Mouse (Mus musculus): ENCODE results near the gene Ubald1. TPM values are rescaled to one million over a fixed set of nuclear protein-coding genes. Genes with fewer than 3 reads are reported as not detected.
A peak's percentile ranks its signal among the peaks of the same experiment; 100 is the strongest.

Ubald1 gene
- total RNA-seq, 2 experiments from 2014 or later, result 68.9 to 74.7 TPM

DNA sequence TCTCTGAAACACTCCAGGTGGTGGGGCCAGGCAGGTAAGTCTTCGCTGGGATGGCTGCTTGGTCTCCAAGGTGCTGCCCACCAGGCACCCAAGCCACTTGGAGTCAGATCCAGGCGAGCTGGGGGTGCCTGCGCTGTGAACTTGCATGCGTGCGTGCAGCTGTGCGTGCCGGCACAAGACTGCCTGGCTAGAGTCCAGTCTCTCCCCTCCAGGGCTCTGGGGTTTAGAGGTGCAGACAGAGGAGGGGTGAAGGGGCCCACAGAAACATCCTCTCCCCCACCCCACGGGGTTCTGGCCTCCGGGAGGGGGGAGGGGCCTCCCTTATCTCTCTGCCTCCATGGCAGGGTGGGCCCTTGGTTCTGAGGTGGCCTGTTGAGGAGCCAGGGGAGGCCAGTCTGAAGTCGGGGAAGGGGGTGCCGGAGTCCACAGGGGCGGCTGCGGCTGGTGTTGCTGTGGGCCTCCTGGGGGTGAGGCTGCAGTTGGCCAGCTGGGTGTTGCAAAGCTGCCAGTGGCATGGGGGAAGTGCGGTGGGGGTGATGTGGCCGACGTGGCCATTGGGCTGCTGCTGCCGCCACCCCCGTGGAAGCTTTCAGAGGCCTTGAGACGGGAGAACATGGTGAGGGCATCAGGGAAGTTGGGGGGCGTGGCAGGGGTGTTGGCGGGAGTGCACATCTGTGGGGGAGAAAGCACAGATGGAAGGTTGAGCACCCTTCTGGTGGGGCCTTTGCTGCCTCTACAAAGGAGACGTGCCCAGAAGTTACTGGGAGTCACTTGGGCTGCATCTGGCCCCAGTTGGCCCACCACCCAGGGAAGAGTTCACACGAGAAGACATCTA is 4.7 kb downstream of the Ubald1 start:
- DNase-seq (ENCODE audit: low spot score in 2 of 2), result no peak

DNA sequence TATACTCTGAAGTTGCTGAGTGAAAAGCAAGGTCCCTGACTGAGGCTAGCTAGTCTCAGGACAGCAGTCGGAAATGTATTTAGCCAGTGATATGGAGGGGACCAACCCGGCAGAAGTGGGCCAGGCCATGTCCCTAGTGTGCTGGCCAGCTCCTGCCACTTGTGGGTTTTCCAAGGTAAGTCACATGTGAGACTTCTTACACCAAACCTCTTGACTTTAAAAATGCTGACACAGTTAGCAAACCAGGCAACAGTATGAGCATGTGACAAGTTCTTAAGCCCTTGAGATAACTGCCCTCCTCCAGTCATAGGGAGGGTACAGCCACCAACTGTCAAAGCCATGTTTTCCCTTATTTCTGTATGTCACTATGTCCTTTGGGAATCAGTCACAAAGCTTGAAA is 8.2 kb downstream of the Ubald1 start:
- DNase-seq (ENCODE audit: low spot score in 2 of 2), result no peak

GRCm38 (mm10) chr16:4870490-4870889 is 9.6 kb downstream of the Ubald1 start:
- no peak for DNase-seq (ENCODE audit: low spot score in 2 of 2)

GRCm38 (mm10) chr16:4866101-4866695 is 13.9 kb downstream of the Ubald1 start:
- DNase-seq (ENCODE audit: low spot score in 2 of 2), result no peak

GRCm38 (mm10) chr16:4863742-4864141 is 16.4 kb downstream of the Ubald1 start:
- DNase-seq (ENCODE audit: low spot score in 2 of 2), result no peak

GRCm38 (mm10) chr16:4862863-4863483 is 17.1 kb downstream of the Ubald1 start:
- peak; percentile 68 to 76 for DNase-seq (ENCODE audit: low spot score in 2 of 2)

- DNase-seq (ENCODE audit: low spot score in 2 of 2), result no peak
Measured at GRCm38 (mm10) chr16:4861392-4861791, 18.7 kb downstream of the Ubald1 start.

GRCm38 (mm10) chr16:4855046-4855650 is 25.0 kb downstream of the Ubald1 start:
- no peak for DNase-seq (ENCODE audit: low spot score in 2 of 2)

DNA sequence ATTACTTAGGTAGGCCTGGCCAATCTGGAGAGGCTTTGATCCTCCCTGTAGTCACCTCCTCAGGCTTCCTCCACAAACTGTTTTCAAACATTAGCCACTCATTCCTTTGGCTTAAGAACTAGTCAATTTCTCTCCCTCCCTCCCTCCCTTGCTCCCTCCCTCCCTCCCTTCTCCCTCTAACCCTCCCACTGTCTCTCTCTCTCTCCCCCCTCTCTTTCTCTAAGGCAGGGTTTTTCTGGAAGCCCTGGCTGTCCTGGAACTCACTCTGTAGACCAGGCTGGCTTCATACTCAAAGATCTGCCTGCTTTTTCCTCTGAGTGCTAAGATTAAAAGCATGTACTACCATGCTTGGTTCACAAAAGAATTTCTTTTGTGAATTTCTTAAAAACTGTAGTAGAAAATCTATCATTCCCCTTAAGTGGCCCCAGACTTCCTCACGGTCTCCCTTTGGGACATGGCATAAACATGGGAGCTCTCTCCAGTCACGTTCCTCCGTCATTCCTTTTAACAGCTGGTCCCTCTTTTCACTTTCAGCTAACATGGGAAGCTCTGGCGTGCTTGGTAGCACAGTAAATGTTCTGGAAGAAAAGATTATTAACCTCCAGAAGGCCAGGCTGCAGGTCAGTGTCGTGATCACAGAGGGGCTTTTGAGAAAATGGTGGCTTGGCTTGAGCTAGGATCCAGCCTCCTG is 29.0 kb downstream of the Ubald1 start:
- no peak for DNase-seq (ENCODE audit: low spot score in 2 of 2)

- no peak for DNase-seq (ENCODE audit: low spot score in 2 of 2)
Measured at GRCm38 (mm10) chr16:4850361-4850760, 29.8 kb downstream of the Ubald1 start.

DNA sequence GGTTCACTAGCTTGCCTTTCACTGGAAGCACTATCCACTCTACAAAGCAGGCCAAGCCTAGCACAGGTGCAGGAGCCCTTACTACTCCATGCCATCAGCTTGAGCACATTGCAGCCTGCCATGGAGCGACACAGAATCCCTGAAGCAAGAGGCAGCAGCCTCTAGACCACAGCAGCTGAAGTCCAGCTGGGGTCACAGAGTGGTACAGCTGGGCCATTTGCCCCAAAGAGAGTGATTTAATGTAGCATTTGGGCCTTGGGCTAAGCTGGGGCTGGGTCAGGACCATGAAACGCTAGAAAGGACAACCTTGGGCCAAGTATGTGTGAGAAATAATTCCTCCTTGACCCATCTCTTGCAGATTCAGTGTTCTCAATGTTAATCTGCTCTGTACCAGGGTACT is 32.0 kb downstream of the Ubald1 start:
- no peak for DNase-seq (ENCODE audit: low spot score in 2 of 2)

GRCm38 (mm10) chr16:4847041-4847440 is 33.1 kb downstream of the Ubald1 start:
- DNase-seq (ENCODE audit: low spot score in 2 of 2), result no peak

- no peak for DNase-seq (ENCODE audit: low spot score in 2 of 2)
Measured at GRCm38 (mm10) chr16:4840231-4840630, 39.9 kb downstream of the Ubald1 start.

- DNase-seq (ENCODE audit: low spot score in 2 of 2), result no peak
Measured at GRCm38 (mm10) chr16:4839552-4839951, 40.6 kb downstream of the Ubald1 start.

- no peak for DNase-seq (ENCODE audit: low spot score in 2 of 2)
Measured at GRCm38 (mm10) chr16:4837631-4838030, 42.5 kb downstream of the Ubald1 start.

- no peak for DNase-seq (ENCODE audit: low spot score in 2 of 2)
Measured at GRCm38 (mm10) chr16:4835191-4835590, 44.9 kb downstream of the Ubald1 start, which contains the start of gene 4930562C15Rik. 4930562C15Rik (plus strand) TSS chr16:4835416.

DNA sequence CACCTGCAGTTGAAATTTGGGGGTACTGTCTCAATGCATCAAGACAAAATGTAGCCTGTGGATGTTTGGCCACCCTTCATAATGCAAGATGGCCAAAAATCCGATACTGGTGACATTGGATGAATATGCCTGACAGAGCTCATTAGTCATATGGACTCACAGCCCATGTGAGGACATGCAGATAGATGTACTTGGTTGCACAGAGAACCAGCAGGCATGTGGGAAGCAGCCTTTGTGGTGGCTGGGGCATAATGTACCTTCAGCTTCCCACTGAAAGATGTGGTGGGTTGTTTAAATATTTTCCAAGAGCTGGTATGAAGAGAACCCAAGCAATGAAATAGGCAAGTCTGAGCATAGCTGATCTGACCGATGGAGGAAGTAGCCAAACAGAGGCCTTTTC is 46.3 kb downstream of the Ubald1 start:
- no peak for DNase-seq (ENCODE audit: low spot score in 2 of 2)

GRCm38 (mm10) chr16:4831650-4832419 is 48.3 kb downstream of the Ubald1 start:
- DNase-seq (ENCODE audit: low spot score in 2 of 2), result peak in 1 of 2 experiments; percentile 19

- DNase-seq (ENCODE audit: low spot score in 2 of 2), result no peak
Measured at GRCm38 (mm10) chr16:4829271-4829900, 50.7 kb downstream of the Ubald1 start.

GRCm38 (mm10) chr16:4827639-4828038 is 52.5 kb downstream of the Ubald1 start:
- no peak for DNase-seq (ENCODE audit: low spot score in 2 of 2)
